Comparison of ENCODE assay signal across 20 mouse cellular contexts in the genomic region with DNA sequence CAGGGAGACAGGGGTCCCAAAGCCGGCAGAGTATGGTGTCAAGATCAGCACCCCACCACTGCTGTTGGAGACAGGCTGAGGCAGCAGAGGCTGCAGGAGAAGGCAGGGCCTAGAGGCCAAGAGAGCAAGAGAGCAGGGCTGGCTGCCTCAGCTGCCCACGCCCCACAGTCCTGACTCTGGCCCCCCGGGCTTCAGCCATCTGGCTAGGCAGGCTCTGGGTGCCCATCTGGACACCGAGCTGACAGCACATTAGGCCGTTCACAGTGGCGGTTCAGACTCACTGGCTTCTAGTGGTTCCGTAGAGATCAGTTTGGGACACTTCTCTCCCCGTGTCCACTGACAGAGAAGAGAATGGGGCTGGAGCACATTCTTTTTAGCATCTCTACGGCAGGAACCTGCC. TPM values are rescaled to one million over a fixed set of nuclear protein-coding genes. Genes with fewer than 3 reads are reported as not detected.
A peak's percentile ranks its signal among the peaks of the same experiment; 100 is the strongest.
DNase-seq lines count a peak whose midpoint lies in the region; ATAC-seq lines count a peak whose summit lies in the region.
"Had no signal": no experiment of that assay in that cellular context is flagged by ENCODE, and none has a peak within 500 bp of the region (broad histone marks: within the 10 kb centered on the region; RNA-seq: fewer than 3 reads in every experiment).

No protein-coding gene starts in this region.

- no peak overlapping the region for H3K9ac ChIP-seq in forebrain, embryonic 12.5 days
- H3K9ac ChIP-seq in forebrain, embryonic 16.5 days (replicated peaks; ENCODE audit: low read depth, low read length) = no peak overlapping the region
- no peak overlapping the region for H3K9ac ChIP-seq in midbrain, embryonic 11.5 days (ENCODE audit: low read length)
- H3K9ac ChIP-seq: embryonic facial prominence, embryonic 15.5 days; intestine, embryonic 15.5 days had no signal

- H3K4me3 ChIP-seq in forebrain, embryonic 12.5 days (replicated peaks) = no peak overlapping the region
- no peak overlapping the region for H3K4me3 ChIP-seq in forebrain, embryonic 16.5 days (replicated peaks; ENCODE audit: low read length)
- H3K4me3 ChIP-seq in midbrain, embryonic 10.5 days = no peak overlapping the region
- no peak overlapping the region for H3K4me3 ChIP-seq in midbrain, embryonic 11.5 days (ENCODE audit: low read depth, low read length)
- H3K4me3 ChIP-seq: embryonic facial prominence, embryonic 15.5 days; intestine, embryonic 15.5 days; left cerebral cortex, adult 2 months; megakaryocyte, embryonic 14.5 days had no signal

- H3K9me3 ChIP-seq in forebrain, embryonic 12.5 days = no peaks in the 10 kb centered on the region
- no peaks in the 10 kb centered on the region for H3K9me3 ChIP-seq in forebrain, embryonic 16.5 days (ENCODE audit: control insufficient read depth, low read length)
- no peaks in the 10 kb centered on the region for H3K9me3 ChIP-seq in midbrain, embryonic 10.5 days (replicated peaks)
- no peaks in the 10 kb centered on the region for H3K9me3 ChIP-seq in midbrain, embryonic 11.5 days (ENCODE audit: control insufficient read depth, low read length)
- H3K9me3 ChIP-seq: embryonic facial prominence, embryonic 15.5 days; intestine, embryonic 15.5 days; megakaryocyte, embryonic 14.5 days had no signal

- WGBS in forebrain, embryonic 12.5 days = 68% methylated on average over 9 of the region's 9 CpGs
- WGBS in forebrain, embryonic 16.5 days = 60% methylated on average over 9 of the region's 9 CpGs
- WGBS in midbrain, embryonic 10.5 days = 67% methylated on average over 9 of the region's 9 CpGs
- WGBS in midbrain, embryonic 11.5 days = 56% methylated on average over 9 of the region's 9 CpGs

- peaks cover 3% of the 10 kb centered on the region; the same call in 1 of the 2 replicates for H3K27me3 ChIP-seq in forebrain, embryonic 12.5 days
- no peaks in the 10 kb centered on the region for H3K27me3 ChIP-seq in forebrain, embryonic 16.5 days (replicated peaks; ENCODE audit: control insufficient read depth, insufficient read depth, low read length)
- peaks cover 22% of the 10 kb centered on the region for H3K27me3 ChIP-seq in midbrain, embryonic 10.5 days (ENCODE audit: low read depth, poor library complexity, severe bottlenecking)
- peaks cover 5% of the 10 kb centered on the region; the same call in 1 of the 2 replicates for H3K27me3 ChIP-seq in midbrain, embryonic 11.5 days (ENCODE audit: control insufficient read depth, insufficient read depth, low read length)
- H3K27me3 ChIP-seq: intestine, embryonic 15.5 days; megakaryocyte, embryonic 14.5 days had no signal

- no peak for ATAC-seq in forebrain, embryonic 12.5 days (ENCODE audit: low FRiP score)
- no peak for ATAC-seq in forebrain, embryonic 16.5 days
- no peak for ATAC-seq in midbrain, embryonic 11.5 days (ENCODE audit: low FRiP score)
- no peak for ATAC-seq in monocyte, adult 5-6 weeks (replicated peaks; ENCODE audit: insufficient number of reproducible peaks, low FRiP score, low TSS enrichment, poor library complexity, severe bottlenecking)
- ATAC-seq: intestine, embryonic 15.5 days; midbrain, embryonic 16.5 days had no signal

- no peak overlapping the region for H3K4me2 ChIP-seq in forebrain, embryonic 12.5 days
- no peak overlapping the region for H3K4me2 ChIP-seq in forebrain, embryonic 16.5 days (ENCODE audit: low read length)
- H3K4me2 ChIP-seq in midbrain, embryonic 11.5 days = no peak overlapping the region
- H3K4me2 ChIP-seq: embryonic facial prominence, embryonic 15.5 days; intestine, embryonic 15.5 days; liver, embryonic 11.5 days had no signal

- H3K36me3 ChIP-seq in forebrain, embryonic 12.5 days (replicated peaks) = no peaks in the 10 kb centered on the region
- no peaks in the 10 kb centered on the region for H3K36me3 ChIP-seq in forebrain, embryonic 16.5 days (ENCODE audit: control insufficient read depth, insufficient read depth)
- H3K36me3 ChIP-seq in midbrain, embryonic 10.5 days = no peaks in the 10 kb centered on the region
- H3K36me3 ChIP-seq in midbrain, embryonic 11.5 days (ENCODE audit: control insufficient read depth, insufficient read depth, low read length) = no peaks in the 10 kb centered on the region
- H3K36me3 ChIP-seq: embryonic facial prominence, embryonic 15.5 days; intestine, embryonic 15.5 days had no signal

- H3K27ac ChIP-seq in forebrain, embryonic 12.5 days = peak overlapping the region; percentile 46; the same call in 1 of the 2 replicates
- no peak overlapping the region for H3K27ac ChIP-seq in forebrain, embryonic 16.5 days (ENCODE audit: low read length)
- H3K27ac ChIP-seq in midbrain, embryonic 10.5 days (replicated peaks) = peak overlapping the region; percentile 47; the same call in 1 of the 2 replicates
- H3K27ac ChIP-seq in midbrain, embryonic 11.5 days (ENCODE audit: low read depth, low read length) = no peak overlapping the region
- H3K27ac ChIP-seq: embryonic facial prominence, embryonic 15.5 days; intestine, embryonic 15.5 days; left cerebral cortex, adult 2 months had no signal

- peaks cover 19% of the 10 kb centered on the region for H3K4me1 ChIP-seq in forebrain, embryonic 12.5 days
- peaks cover 17% of the 10 kb centered on the region for H3K4me1 ChIP-seq in forebrain, embryonic 16.5 days (replicated peaks; ENCODE audit: control insufficient read depth, insufficient read depth, low read length)
- H3K4me1 ChIP-seq in midbrain, embryonic 10.5 days = peaks cover 34% of the 10 kb centered on the region
- H3K4me1 ChIP-seq in midbrain, embryonic 11.5 days (ENCODE audit: control insufficient read depth, insufficient read depth, low read length) = peaks cover 11% of the 10 kb centered on the region

- no peak for DNase-seq in midbrain, embryonic 10.5 days (ENCODE audit: low spot score)
- DNase-seq in midbrain, embryonic 11.5 days (ENCODE audit: low spot score, missing footprints) = no peak
- DNase-seq in cerebellum, postnatal 14 days = peak; percentile 51 to 55
- no peak for DNase-seq in frontal cortex, postnatal 36 days (ENCODE audit: low spot score in 2 of 2)
- DNase-seq: adrenal gland, postnatal 25 days; gastrocnemius, postnatal 10 days; heart, adult 11 months; kidney, adult 9 months; kidney, postnatal 36 days; lung, adult 2 months; thymus, postnatal 25 days had no signal

RNA-seq across cellular contexts. Expression of a gene that starts 26.4 kb away (rescaled TPM):
- 31.4 and 34.5 TPM in 2 replicates for polyA plus RNA-seq in forebrain, embryonic 12.5 days (2016; fragmentation: Nextera tagmentation; extraction: Ambion mirVana)
- polyA plus RNA-seq in forebrain, embryonic 16.5 days (2015; fragmentation: Nextera tagmentation; extraction: Ambion mirVana) = 47.8 and 50.4 TPM in 2 replicates
- 12.8 and 16.8 TPM in 2 replicates for polyA plus RNA-seq in midbrain, embryonic 10.5 days (2016; fragmentation: Nextera tagmentation; extraction: Ambion mirVana)
- 19.5 and 19.9 TPM in 2 replicates for polyA plus RNA-seq in midbrain, embryonic 11.5 days (2014; fragmentation: Nextera tagmentation; extraction: Ambion mirVana)
- total RNA-seq in monocyte, adult 5-6 weeks (2017) = 1.3 to 3.7 TPM (median 1.4 TPM) in 3 replicates

Comparison
In these comparisons a context has a peak if more than half of its experiments do, and no peak if none do; other contexts are left out.
1. H3K27ac ChIP-seq: peak in forebrain, embryonic 12.5 days (single experiment) and midbrain, embryonic 10.5 days (single experiment); none in forebrain, embryonic 16.5 days (single experiment) and midbrain, embryonic 11.5 days (single experiment).
2. DNase-seq: peak in cerebellum, postnatal 14 days (2 of 2); none in midbrain, embryonic 10.5 days (single experiment), midbrain, embryonic 11.5 days (single experiment) and frontal cortex, postnatal 36 days (0 of 2).